Comparison of ENCODE assay signal across 8 mouse cellular contexts in the genomic region with DNA sequence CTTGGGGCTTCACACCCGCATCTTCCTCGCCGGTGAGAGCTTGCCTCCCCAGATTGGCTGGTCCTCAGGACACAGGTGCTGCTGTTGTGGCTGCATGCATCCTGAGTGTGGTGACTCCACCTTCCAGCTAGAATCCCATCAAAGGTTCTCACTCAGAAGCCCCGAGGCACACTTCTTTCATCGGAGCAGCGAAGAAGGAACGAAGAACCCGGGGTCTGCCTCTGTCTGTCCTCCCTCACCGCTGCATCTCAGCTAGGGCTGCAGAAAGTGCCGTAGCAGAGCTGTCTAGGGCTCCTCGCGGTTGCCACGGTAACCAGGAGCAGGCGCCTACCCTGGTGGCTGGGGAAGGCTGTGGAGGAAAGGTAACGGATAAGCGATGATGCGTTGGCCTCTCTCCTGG. TPM values are rescaled to one million over a fixed set of nuclear protein-coding genes. Genes with fewer than 3 reads are reported as not detected.
DNase-seq lines count a peak whose midpoint lies in the region; ATAC-seq lines count a peak whose summit lies in the region.

A gene (minus strand): TSS at position 227 of the 400 bp plus-strand sequence.

- H3K27ac ChIP-seq in liver, embryonic 12.5 days = no peak within 1 kb of the TSS

- H3K27me3 ChIP-seq in liver, embryonic 12.5 days (replicated peaks) = peaks cover 71% of the 10 kb centered on the region

- WGBS in liver, embryonic 12.5 days (ENCODE audit: insufficient replicate concordance) = 4% methylated on average over 17 of the region's 17 CpGs

- no peaks in the 10 kb centered on the region for H3K36me3 ChIP-seq in liver, embryonic 12.5 days

- no peaks in the 10 kb centered on the region for H3K9me3 ChIP-seq in liver, embryonic 12.5 days (replicated peaks)

- H3K4me2 ChIP-seq in liver, embryonic 12.5 days = peak within 1 kb of the TSS; percentile 85

- peaks cover 19% of the 10 kb centered on the region for H3K4me1 ChIP-seq in liver, embryonic 12.5 days

- peak; percentile 49 for DNase-seq in T-cell, adult 2 months (ENCODE audit: low spot score)
- DNase-seq in gastrocnemius, adult 18-20 months (ENCODE audit: low spot score) = no peak
- peak; percentile 68 for DNase-seq in induced T-regulatory cell, adult 2 months (ENCODE audit: low read depth)
- DNase-seq in right cerebral cortex, adult 2 months (ENCODE audit: low spot score in 2 of 2) = peak; percentile 75 to 83
- DNase-seq in spleen, adult 18-20 months = no peak

- peak within 1 kb of the TSS; percentile 51 for H3K4me3 ChIP-seq in liver, embryonic 12.5 days

- peak within 1 kb of the TSS; percentile 55 for H3K9ac ChIP-seq in liver, embryonic 12.5 days

- ATAC-seq in CD4-positive, CD25-positive, alpha-beta regulatory T cell, adult 4 months = peak; percentile 56
- ATAC-seq in common myeloid progenitor, adult 5-6 weeks (replicated peaks; ENCODE audit: low read depth, poor library complexity, severe bottlenecking) = peak; percentile 41
- ATAC-seq in liver, embryonic 12.5 days = no peak

RNA-seq across cellular contexts. Expression of the gene that starts here (rescaled TPM):
- 10 to 100 TPM in 1 of 2 experiments, 1 to 10 TPM in 1; 9.9 to 11.8 TPM for polyA plus RNA-seq in CD4-positive, CD25-positive, alpha-beta regulatory T cell, adult 4 months (2017; shearing (Covaris generic))
- total RNA-seq in common myeloid progenitor, adult 5-6 weeks (2017) = 22.0 and 24.3 TPM in 2 replicates
- 10 to 100 TPM; 46.0 to 59.0 TPM for total RNA-seq in gastrocnemius, adult 18-20 months (2021)
- 12.8 and 13.7 TPM in 2 replicates for polyA plus RNA-seq in liver, embryonic 12.5 days (2016; fragmentation: Nextera tagmentation; extraction: Ambion mirVana)

Comparison
In these comparisons a context has a peak if more than half of its experiments do, and no peak if none do; other contexts are left out.
1. DNase-seq: peak in T-cell, adult 2 months (single experiment), induced T-regulatory cell, adult 2 months (single experiment) and right cerebral cortex, adult 2 months (2 of 2); none in gastrocnemius, adult 18-20 months (single experiment) and spleen, adult 18-20 months (0 of 2).